Mouse (Mus musculus) midbrain, embryonic 12.5 days (tissue): ENCODE data around the gene Gm20937. TPM values are rescaled to one million over a fixed set of nuclear protein-coding genes. Genes with fewer than 3 reads are reported as not detected.
"Not testable (repeated sequence)": the region's sequence is repeated elsewhere in the genome, so short reads cannot be mapped to it uniquely, and the experiment has no call there.

ENCODE experiments used
- ATAC-seq: fragments of 200-750 bp; cut with Nextera tagmentation; 2 replicates; pipeline ENCODE4 v1.8.0; 2017; ENCODE audit warnings: low read depth, moderate TSS enrichment, moderate library complexity; ENCODE audit not compliant: low FRiP score
- H3K27ac ChIP-seq: fragments of 300-500 bp; sonication (generic); replicated peaks from 2 replicates; pipeline ENCODE4 v1.5.1; 2016; ENCODE audit warnings: mild to moderate bottlenecking
- H3K27me3 ChIP-seq: fragments of 300-500 bp; sonication (generic); 2 replicates; pipeline ENCODE4 v1.6.1; 2016; ENCODE audit warnings: mild to moderate bottlenecking
- H3K36me3 ChIP-seq: fragments of 300-500 bp; sonication (generic); 2 replicates; pipeline ENCODE4 v1.6.1; 2016
- H3K4me1 ChIP-seq: fragments of 300-500 bp; sonication (generic); 2 replicates; pipeline ENCODE4 v1.6.1; 2016
- H3K4me2 ChIP-seq: fragments of 300-500 bp; sonication (generic); replicated peaks from 2 replicates; pipeline ENCODE4 v1.6.1; 2016; ENCODE audit warnings: mild to moderate bottlenecking, moderate library complexity
- H3K4me3 ChIP-seq: fragments of 300-500 bp; sonication (generic); 2 replicates; pipeline ENCODE4 v1.5.1; 2016; ENCODE audit warnings: mild to moderate bottlenecking
- H3K9ac ChIP-seq: fragments of 300-500 bp; sonication (generic); replicated peaks from 2 replicates; pipeline ENCODE4 v1.6.1; 2016; ENCODE audit warnings: mild to moderate bottlenecking, moderate library complexity
- H3K9me3 ChIP-seq: fragments of 300-500 bp; sonication (generic); 2 replicates; pipeline ENCODE4 v1.6.1; 2016; ENCODE audit warnings: mild to moderate bottlenecking
- WGBS: fragments of 180-500 bp; shearing (Covaris S2); methylation state at CpG from one replicate; pipeline ENCODE4 v1.1.7; 2016; 5-methylcytosine and 5-hydroxymethylcytosine counted together
- polyA plus RNA-seq: library from polyadenylated mRNA; unstranded; fragments of >200 nt; fragmentation: Nextera tagmentation; extraction: Ambion mirVana; gene quantifications from 2 replicates; pipeline ENCODE4 v1.2.1, GENCODE M21; 2016

The Gm20937 gene
- not detected in 2 replicates for polyA plus RNA-seq

GRCm38 (mm10) chrY:68294798-68295197 lies at the start of gene Gm20937:
Gene Gm20937, minus strand, starts transcription at chrY:68294898.
- H3K9me3 ChIP-seq, H3K4me1 ChIP-seq, H3K9ac ChIP-seq, H3K36me3 ChIP-seq, H3K27me3 ChIP-seq, H3K4me3 ChIP-seq, H3K4me2 ChIP-seq, ATAC-seq, H3K27ac ChIP-seq: not testable (repeated sequence)
- no CpG with 5 or more reads among the region's 6 CpGs for WGBS

Other genes with a start within 250 kb of the Gm20937 start
- not detected in 2 replicates for gene Gm20816, start 243.1 kb upstream of the Gm20937 start, polyA plus RNA-seq